Mouse (Mus musculus) MEL (cell line): Measurements from ENCODE around the gene Snx29.

Experiments used
- EP300 ChIP-seq, 2 experiments: IDR thresholded peaks; 2 replicates each; pipeline ENCODE4 v1.6.1; 2011; ENCODE audit warnings: improper control_type of control experiment in 2 of 2, low read length in 2 of 2, low read depth in 1 of 2, mild to moderate bottlenecking in 1 of 2
- UBTF ChIP-seq: IDR thresholded peaks from 2 replicates; pipeline ENCODE4 v1.6.1; 2012; ENCODE audit warnings: low read depth, mild to moderate bottlenecking, inconsistent platforms, low read length, improper control_type of control experiment, moderate library complexity, borderline replicate concordance; ENCODE audit not compliant: insufficient read depth

DNA sequence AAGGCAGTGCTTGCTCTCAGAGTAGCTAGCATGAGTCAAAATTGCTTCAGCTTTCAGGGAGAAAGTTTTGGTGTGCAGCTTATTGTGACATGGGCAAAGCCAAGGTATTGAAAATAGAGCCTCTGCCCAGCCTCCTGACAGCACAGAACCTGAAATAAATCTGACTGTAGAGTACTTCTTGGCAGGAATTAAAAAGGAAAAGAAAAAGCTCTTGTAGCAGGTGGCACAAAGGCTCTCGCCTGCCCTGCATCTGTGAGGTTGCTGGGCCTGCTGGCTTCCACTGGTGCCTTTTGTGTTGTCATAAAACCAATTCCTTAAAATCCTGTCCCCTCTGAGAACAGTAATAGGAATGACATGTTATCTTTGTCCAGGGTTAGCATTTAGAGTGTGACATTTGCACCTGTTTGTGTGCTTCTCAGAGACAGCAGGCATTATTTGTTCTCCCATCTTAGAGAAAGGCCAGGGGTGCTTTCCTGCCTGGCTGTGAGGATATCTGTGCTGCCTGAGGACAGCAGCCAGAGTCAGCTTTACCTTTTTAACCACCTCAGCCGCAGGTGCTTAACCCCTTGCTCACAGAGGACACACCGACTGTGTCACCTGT lies 289.9 kb downstream of the Snx29 start:
- TF ChIP-seq UBTF (no peak), EP300 (IDR thresholded peaks at IDR 0.05; ENCODE audit: low read depth in 1 of 2, low read length in 2 of 2) (no peak)
